31 mouse cellular contexts compared by ENCODE assay signal in genomic region chr1:172636266-172636665, GRCm38 (mm10). TPM values are rescaled to one million over a fixed set of nuclear protein-coding genes. Genes with fewer than 3 reads are reported as not detected.
"Had no signal": no experiment of that assay in that cellular context is flagged by ENCODE, and none has a peak within 500 bp of the region (broad histone marks: within the 10 kb centered on the region; RNA-seq: fewer than 3 reads in every experiment).

No protein-coding gene starts in this region.

- H3K27ac ChIP-seq: heart, adult 2 months; heart, embryonic 13.5 days; heart, embryonic 15.5 days; hindbrain, embryonic 13.5 days; hindbrain, embryonic 15.5 days; hindbrain, postnatal 0 days; kidney, embryonic 15.5 days; kidney, postnatal 0 days; limb, embryonic 13.5 days; limb, embryonic 15.5 days; liver, embryonic 12.5 days; liver, embryonic 14.5 days had no signal

- H3K4me2 ChIP-seq: heart, embryonic 11.5 days; heart, embryonic 13.5 days; heart, embryonic 15.5 days; hindbrain, embryonic 13.5 days; hindbrain, embryonic 15.5 days; kidney, embryonic 15.5 days; limb, embryonic 13.5 days; limb, embryonic 15.5 days; liver, embryonic 12.5 days had no signal

- H3K9me3 ChIP-seq: heart, embryonic 13.5 days; heart, embryonic 15.5 days; hindbrain, embryonic 13.5 days; hindbrain, embryonic 15.5 days; kidney, embryonic 15.5 days; limb, embryonic 13.5 days; limb, embryonic 15.5 days; liver, embryonic 12.5 days had no signal

- H3K4me1 ChIP-seq: hindbrain, embryonic 13.5 days; hindbrain, embryonic 15.5 days had no signal

- H3K9ac ChIP-seq: heart, embryonic 13.5 days; heart, embryonic 15.5 days; hindbrain, embryonic 13.5 days; hindbrain, embryonic 15.5 days; kidney, embryonic 15.5 days; limb, embryonic 13.5 days; limb, embryonic 15.5 days; liver, embryonic 12.5 days; liver, embryonic 14.5 days had no signal

- H3K36me3 ChIP-seq: heart, embryonic 13.5 days; heart, embryonic 15.5 days; hindbrain, embryonic 13.5 days; hindbrain, embryonic 15.5 days; kidney, embryonic 15.5 days; limb, embryonic 13.5 days; limb, embryonic 15.5 days; liver, embryonic 12.5 days had no signal

- ATAC-seq: hindbrain, postnatal 0 days; intestine, embryonic 16.5 days; liver, embryonic 12.5 days had no signal

- H3K4me3 ChIP-seq: gastrocnemius, adult 2 months; heart, adult 2 months; heart, embryonic 13.5 days; heart, embryonic 15.5 days; hindbrain, embryonic 13.5 days; hindbrain, embryonic 15.5 days; kidney, embryonic 15.5 days; limb, embryonic 13.5 days; limb, embryonic 15.5 days; liver, embryonic 12.5 days had no signal

- H3K27me3 ChIP-seq: heart, embryonic 13.5 days; heart, embryonic 15.5 days; hindbrain, embryonic 13.5 days; hindbrain, embryonic 15.5 days; kidney, embryonic 15.5 days; liver, embryonic 12.5 days had no signal

- DNase-seq: gastrocnemius, adult 2 months; gastrocnemius, postnatal 10 days; gastrocnemius, postnatal 25 days; heart, adult 2 months; heart, postnatal 14 days; heart, postnatal 36 days; kidney, adult 18-20 months; kidney, adult 8-10 months; kidney, postnatal 14 days; kidney, postnatal 36 days; layer of hippocampus, adult 9-11 months; layer of hippocampus, postnatal 36 days; left cerebral cortex, postnatal 4 days had no signal

RNA-seq across cellular contexts. Expression of gene Fcrl6, which starts 33.9 kb away (rescaled TPM):
- polyA plus RNA-seq: heart, adult 2 months; heart, embryonic 11.5 days; heart, embryonic 13.5 days; heart, embryonic 15.5 days; heart, postnatal 0 days; hindbrain, embryonic 13.5 days; hindbrain, postnatal 0 days; intestine, embryonic 14.5 days; intestine, embryonic 16.5 days; kidney, embryonic 15.5 days; kidney, postnatal 0 days; large intestine, adult 2 months; liver, adult 2 months; liver, embryonic 12.5 days; liver, embryonic 14.5 days had no signal

RNA-seq across cellular contexts. Expression of gene Slamf8, which starts 45.9 kb away (rescaled TPM):
- polyA plus RNA-seq: heart, embryonic 11.5 days; heart, embryonic 13.5 days; heart, embryonic 15.5 days; heart, postnatal 0 days; hindbrain, embryonic 11.5 days; hindbrain, embryonic 13.5 days; hindbrain, embryonic 15.5 days; hindbrain, postnatal 0 days; liver, embryonic 12.5 days had no signal
